Mouse (Mus musculus) neural tube, embryonic 13.5 days (tissue): Measurements from ENCODE around the gene Anks6. TPM values are rescaled to one million over a fixed set of nuclear protein-coding genes. Genes with fewer than 3 reads are reported as not detected.

Source experiments
- ATAC-seq: fragments of 200-750 bp; cut with Nextera tagmentation; 2 replicates; pipeline ENCODE4 v1.8.0; 2017; ENCODE audit warnings: low read depth, mild to moderate bottlenecking, moderate TSS enrichment, moderate library complexity
- H3K27ac ChIP-seq: fragments of 300-500 bp; sonication (generic); replicated peaks from 2 replicates; pipeline ENCODE4 v1.5.1; 2015; ENCODE audit warnings: moderate library complexity, mild to moderate bottlenecking, inconsistent platforms
- H3K27me3 ChIP-seq: fragments of 300-500 bp; sonication (generic); 2 replicates; pipeline ENCODE4 v1.6.1; 2015; ENCODE audit warnings: mild to moderate bottlenecking, inconsistent platforms
- H3K36me3 ChIP-seq: fragments of 300-500 bp; sonication (generic); 2 replicates; pipeline ENCODE4 v1.6.1; 2015; ENCODE audit warnings: mild to moderate bottlenecking, inconsistent platforms
- H3K4me1 ChIP-seq: fragments of 300-500 bp; sonication (generic); replicated peaks from 2 replicates; pipeline ENCODE4 v1.6.1; 2015; ENCODE audit warnings: inconsistent platforms
- H3K4me2 ChIP-seq: fragments of 300-500 bp; sonication (generic); 2 replicates; pipeline ENCODE4 v1.6.1; 2015; ENCODE audit warnings: inconsistent platforms, mild to moderate bottlenecking, moderate library complexity
- H3K4me3 ChIP-seq: fragments of 300-500 bp; sonication (generic); 2 replicates; pipeline ENCODE4 v1.5.1; 2015; ENCODE audit warnings: mild to moderate bottlenecking, inconsistent platforms
- H3K9ac ChIP-seq: fragments of 300-500 bp; sonication (generic); 2 replicates; pipeline ENCODE4 v1.6.1; 2015; ENCODE audit warnings: moderate library complexity, mild to moderate bottlenecking, inconsistent platforms
- H3K9me3 ChIP-seq: fragments of 300-500 bp; sonication (generic); 2 replicates; pipeline ENCODE4 v1.6.1; 2016; ENCODE audit warnings: inconsistent platforms
- WGBS: fragments of 180-500 bp; shearing (Covaris S2); methylation state at CpG from one replicate; pipeline ENCODE4 v1.1.7; 2015; 5-methylcytosine and 5-hydroxymethylcytosine counted together
- polyA plus RNA-seq: library from polyadenylated mRNA; unstranded; fragments of >200 nt; fragmentation: Nextera tagmentation; extraction: Ambion mirVana; gene quantifications from 2 replicates; pipeline ENCODE4 v1.2.1, GENCODE M21; 2015

The Anks6 gene
- polyA plus RNA-seq, 1 experiment from 2014 or later = 4.4 TPM

DNA sequence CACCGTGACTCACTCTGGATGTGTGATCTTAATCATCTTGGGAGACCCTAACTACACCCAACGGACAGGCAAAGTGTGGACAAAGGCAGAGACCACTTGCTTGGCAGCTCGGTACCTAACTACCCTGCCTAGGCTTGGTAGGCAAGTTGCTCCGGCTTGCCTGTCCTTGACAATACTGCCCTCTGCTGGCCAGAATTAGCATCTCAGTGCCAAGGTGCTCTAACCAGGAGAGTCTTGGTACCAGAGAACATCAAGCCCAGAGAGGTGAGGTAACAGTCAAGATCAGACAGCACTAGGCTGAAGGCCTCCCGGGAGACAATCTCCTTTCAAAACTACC lies 19.9 kb downstream of the Anks6 start:
- no peak overlapping the region for H3K9ac ChIP-seq
- no peaks in the 10 kb centered on the region for H3K9me3 ChIP-seq
- peaks cover 37% of the 10 kb centered on the region for H3K36me3 ChIP-seq
- peaks cover 17% of the 10 kb centered on the region for H3K4me1 ChIP-seq
- H3K4me2 ChIP-seq = no peak overlapping the region
- 18% methylated on average over 5 of the region's 5 CpGs for WGBS
- ATAC-seq = peak; percentile 83
- H3K27me3 ChIP-seq = 0 out of 2 replicates have a peak, but pooled peaks cover 3% of the 10 kb centered on the region
- no peak overlapping the region for H3K27ac ChIP-seq
- H3K4me3 ChIP-seq = no peak overlapping the region

DNA sequence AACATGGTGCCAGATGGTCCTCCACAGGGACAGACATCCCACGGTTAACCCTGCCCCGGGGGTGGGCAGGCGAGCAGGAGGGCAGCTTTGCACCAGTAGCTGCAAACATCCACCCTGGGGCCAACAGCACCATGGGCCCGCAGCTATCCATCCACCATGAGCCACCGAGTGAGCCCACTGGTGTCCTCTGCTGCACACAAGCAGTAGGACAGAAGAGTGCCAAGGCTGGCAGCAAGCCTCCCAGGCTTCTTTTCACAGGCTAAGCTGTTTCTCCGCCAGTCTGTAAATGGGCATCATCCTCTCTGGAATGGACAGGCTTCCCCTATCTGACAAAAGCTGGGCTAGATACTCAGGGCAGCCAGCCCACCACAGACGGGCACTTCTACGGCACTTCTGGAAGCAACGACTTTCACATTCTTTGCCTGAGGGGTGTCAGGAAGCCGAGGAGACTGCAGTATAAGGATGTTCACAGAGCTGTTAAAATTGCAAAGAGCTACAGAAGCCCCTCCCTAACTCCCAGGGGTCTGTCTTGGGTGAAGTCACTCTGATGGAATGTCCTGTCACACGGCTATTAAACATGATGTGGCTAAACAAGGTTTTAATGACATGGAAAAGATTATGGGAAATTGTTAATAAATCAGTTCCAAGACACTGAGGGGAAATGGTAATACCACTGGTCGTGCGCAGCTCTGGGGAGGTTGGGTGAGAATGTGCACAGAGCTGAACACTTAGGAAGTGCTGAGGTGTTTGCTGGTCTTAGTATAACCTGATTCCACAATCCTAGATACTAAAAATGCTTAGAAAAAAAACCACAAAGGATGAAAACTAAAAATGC lies 20.5 kb downstream of the Anks6 start:
- Histone ChIP-seq H3K36me3 (peaks cover 37% of the 10 kb centered on the region), H3K9ac (0 out of 2 replicates have a peak overlapping the region, but pooled peaks have one; percentile 41), H3K27me3 (0 out of 2 replicates have a peak, but pooled peaks cover 3% of the 10 kb centered on the region), H3K27ac (0 out of 2 replicates have a peak overlapping the region, but pooled peaks have one; percentile 28), H3K4me1 (peaks cover 17% of the 10 kb centered on the region), H3K4me2 (no peak overlapping the region), H3K4me3 (no peak overlapping the region), H3K9me3 (no peaks in the 10 kb centered on the region)
- 44% methylated on average over 13 of the region's 13 CpGs for WGBS
- ATAC-seq = peak; percentile 36

DNA sequence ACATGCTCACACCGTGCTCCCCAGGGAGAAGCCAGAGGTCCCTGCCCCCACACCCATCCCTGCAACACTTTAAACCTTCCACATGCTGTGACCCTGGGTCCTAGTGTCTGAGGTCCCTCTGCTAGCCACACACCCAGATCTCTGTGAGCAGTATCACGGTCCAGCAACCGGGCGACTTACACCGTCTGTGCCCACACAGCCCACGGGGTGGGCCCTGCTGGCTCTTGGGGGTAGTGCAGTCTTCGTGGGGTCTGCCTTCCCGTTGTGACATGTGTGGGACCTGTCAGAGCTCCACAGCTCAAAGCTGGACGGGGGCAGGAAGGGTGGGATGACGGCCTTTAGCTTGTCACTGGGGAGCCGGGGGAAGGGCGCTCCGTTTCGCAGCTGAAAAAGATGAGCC lies 21.7 kb downstream of the Anks6 start:
- Histone ChIP-seq H3K4me2 (no peak overlapping the region), H3K9ac (no peak overlapping the region), H3K4me3 (no peak overlapping the region), H3K27me3 (0 out of 2 replicates have a peak, but pooled peaks cover 3% of the 10 kb centered on the region), H3K27ac (no peak overlapping the region), H3K4me1 (peaks cover 17% of the 10 kb centered on the region), H3K9me3 (no peaks in the 10 kb centered on the region), H3K36me3 (peaks cover 37% of the 10 kb centered on the region)
- WGBS = 78% methylated on average over 14 of the region's 14 CpGs
- ATAC-seq = peak; percentile 24; the same call in 1 of the 2 replicates

DNA sequence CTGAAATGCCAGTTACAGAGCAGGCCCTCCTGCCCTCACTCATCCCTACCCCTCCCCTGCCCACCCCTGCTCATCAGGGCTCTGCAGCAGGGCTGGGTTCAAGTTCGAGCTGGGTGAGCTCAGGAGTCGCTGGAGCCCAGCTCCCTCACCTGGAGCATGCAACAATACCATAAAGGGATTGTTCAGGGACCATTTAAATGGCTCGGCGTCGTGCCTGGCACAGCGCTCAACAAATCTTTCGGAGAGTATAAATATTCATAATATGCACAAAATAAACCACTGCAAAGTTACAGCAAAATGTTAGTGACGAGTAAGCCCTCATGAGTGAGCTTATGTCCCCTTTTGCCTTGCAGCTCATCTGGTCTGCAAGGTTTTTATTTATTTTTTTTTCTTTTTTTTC lies 25.1 kb downstream of the Anks6 start:
- no peak overlapping the region for H3K4me2 ChIP-seq
- H3K9me3 ChIP-seq = no peaks in the 10 kb centered on the region
- H3K27ac ChIP-seq = no peak overlapping the region
- H3K4me3 ChIP-seq = no peak overlapping the region
- H3K4me1 ChIP-seq = peaks cover 19% of the 10 kb centered on the region
- WGBS = 82% methylated on average over 8 of the region's 8 CpGs
- H3K36me3 ChIP-seq = peaks cover 18% of the 10 kb centered on the region; the same call in 1 of the 2 replicates
- H3K9ac ChIP-seq = no peak overlapping the region
- H3K27me3 ChIP-seq = no peaks in the 10 kb centered on the region
- ATAC-seq = no peak

DNA sequence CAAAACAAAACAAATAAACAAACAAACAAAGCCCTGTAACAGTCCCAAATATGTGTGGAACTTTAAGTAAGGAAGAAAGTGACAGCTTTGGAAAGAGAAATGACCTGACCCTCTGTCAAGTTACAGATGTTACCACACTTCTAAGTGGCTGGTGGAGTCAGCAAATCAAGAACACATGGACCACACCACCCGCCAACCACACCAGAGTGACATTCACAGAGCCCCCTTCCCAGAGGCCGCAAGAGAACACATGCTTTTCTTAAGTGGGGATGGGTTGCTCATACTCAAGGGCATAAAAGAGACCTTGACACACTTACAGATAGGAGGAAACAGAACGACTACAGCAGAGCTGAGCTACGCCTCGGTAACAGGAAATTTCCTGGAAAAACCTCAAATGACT lies 28.4 kb downstream of the Anks6 start:
- H3K4me2 ChIP-seq = no peak overlapping the region
- no peak for ATAC-seq
- peaks cover 4% of the 10 kb centered on the region; the same call in 1 of the 2 replicates for H3K4me1 ChIP-seq
- no peaks in the 10 kb centered on the region for H3K27me3 ChIP-seq
- no peak overlapping the region for H3K27ac ChIP-seq
- no peak overlapping the region for H3K4me3 ChIP-seq
- H3K36me3 ChIP-seq = peaks cover 35% of the 10 kb centered on the region; the same call in 1 of the 2 replicates
- H3K9me3 ChIP-seq = no peaks in the 10 kb centered on the region
- WGBS = 77% methylated on average over 5 of the region's 5 CpGs
- no peak overlapping the region for H3K9ac ChIP-seq

DNA sequence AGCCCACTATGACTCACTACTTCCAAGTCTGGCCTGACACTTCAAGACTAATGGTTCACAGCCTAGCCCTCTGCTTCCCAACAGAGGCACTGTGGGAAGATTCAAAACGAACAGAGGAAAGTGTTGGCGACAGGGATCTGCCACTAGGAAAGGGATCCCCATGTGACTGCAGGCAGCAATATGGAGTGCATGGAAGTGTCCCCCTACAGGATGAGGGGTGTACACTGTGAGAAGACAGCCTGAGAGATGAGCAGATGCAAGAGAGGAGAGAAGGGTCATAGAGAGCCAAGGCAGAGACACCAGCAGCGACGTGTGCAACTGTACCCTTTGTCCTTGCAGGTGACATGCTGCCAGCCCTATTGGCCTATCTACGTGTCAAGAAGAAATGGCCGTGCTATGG lies 33.3 kb downstream of the Anks6 start:
- H3K4me1 ChIP-seq = no peaks in the 10 kb centered on the region
- no peak overlapping the region for H3K9ac ChIP-seq
- no peak overlapping the region for H3K4me2 ChIP-seq
- H3K9me3 ChIP-seq = no peaks in the 10 kb centered on the region
- no peak overlapping the region for H3K4me3 ChIP-seq
- WGBS = 71% methylated on average over 6 of the region's 6 CpGs
- H3K36me3 ChIP-seq = peaks cover 39% of the 10 kb centered on the region; the same call in 1 of the 2 replicates
- H3K27ac ChIP-seq = no peak overlapping the region
- no peak for ATAC-seq
- H3K27me3 ChIP-seq = no peaks in the 10 kb centered on the region

DNA sequence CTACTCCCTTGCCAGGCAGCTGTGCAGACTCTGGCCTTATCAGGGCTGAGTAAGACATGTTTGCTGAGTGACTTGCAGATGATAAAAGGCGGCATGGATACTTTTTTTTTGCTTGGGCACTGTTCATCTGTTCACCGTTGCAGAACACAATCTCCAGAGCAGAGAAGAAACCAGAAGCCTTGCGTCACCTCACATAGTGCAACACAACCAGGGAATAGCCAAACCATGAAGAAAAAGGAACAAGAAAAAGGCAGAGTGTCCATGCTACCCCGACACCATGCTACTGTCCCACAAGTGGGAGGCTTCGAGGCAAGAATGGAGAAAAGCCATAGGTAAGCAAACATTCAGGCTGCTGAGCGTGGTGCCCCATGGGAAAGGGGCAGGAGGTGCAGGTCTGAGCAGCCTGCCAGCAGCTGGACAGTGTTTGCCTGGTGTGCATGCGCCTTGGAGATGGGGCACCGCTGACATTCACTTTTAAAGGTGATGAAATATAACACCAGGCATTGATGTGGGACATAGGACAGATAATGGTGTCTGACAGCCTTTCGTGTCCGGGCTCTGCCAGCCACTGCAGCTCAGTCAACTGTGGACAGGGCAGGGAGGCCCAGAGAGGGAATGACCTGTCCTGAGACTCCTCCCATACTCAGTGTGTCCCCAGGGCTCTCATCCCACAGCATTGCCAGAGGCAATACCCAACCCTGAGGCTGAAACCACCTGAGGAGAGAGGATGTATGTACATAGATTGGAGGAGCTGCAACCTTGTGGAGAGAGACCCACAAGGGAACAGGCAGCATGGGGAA lies 34.2 kb downstream of the Anks6 start:
- WGBS = 82% methylated on average over 10 of the region's 10 CpGs
- ATAC-seq = no peak
- Histone ChIP-seq H3K27me3 (no peaks in the 10 kb centered on the region), H3K27ac (no peak overlapping the region), H3K4me1 (no peaks in the 10 kb centered on the region), H3K9me3 (no peaks in the 10 kb centered on the region), H3K9ac (no peak overlapping the region), H3K4me3 (no peak overlapping the region), H3K4me2 (no peak overlapping the region), H3K36me3 (peaks cover 41% of the 10 kb centered on the region; the same call in 1 of the 2 replicates)

DNA sequence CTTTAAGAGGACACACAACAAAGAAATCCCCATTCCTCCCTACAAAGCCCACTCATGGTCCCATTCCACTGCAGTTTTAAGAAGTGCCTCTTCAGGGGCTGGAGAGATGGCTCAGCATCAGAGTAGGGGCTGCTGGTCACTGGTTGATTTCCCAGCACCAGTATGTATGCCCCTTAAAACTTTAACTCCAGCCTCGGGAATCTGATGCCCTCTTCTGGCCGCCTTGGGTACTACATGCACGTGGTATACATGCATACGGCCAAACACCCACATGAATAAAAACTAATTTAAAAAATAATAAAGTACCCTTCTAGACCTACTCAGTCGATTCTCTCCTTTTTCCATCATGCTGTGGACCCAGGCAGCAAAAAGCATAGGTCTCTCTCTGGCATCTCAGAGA lies 36.7 kb downstream of the Anks6 start:
- no peak for ATAC-seq

DNA sequence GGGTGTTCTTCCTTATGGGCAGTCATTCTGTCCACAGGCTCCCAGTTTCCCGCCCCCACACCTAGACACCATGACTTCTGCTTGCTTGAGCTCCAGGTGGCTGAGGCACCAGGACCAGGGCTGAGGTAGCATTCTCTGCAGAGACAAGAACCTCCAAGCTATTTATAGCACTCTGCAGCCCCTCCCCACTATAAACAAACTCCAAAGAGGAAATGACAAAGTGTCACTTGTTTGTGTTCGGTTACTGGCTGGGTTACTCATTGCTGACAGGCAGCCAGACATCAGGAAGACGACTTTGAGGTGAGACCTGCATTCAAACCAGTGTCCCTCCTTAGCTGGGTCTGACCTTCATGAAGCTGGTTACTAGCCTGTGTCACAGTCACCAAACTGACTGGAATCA lies 42.1 kb downstream of the Anks6 start:
- Histone ChIP-seq H3K9ac (no peak overlapping the region), H3K27ac (no peak overlapping the region), H3K4me2 (no peak overlapping the region), H3K4me1 (peaks cover 24% of the 10 kb centered on the region), H3K9me3 (no peaks in the 10 kb centered on the region), H3K27me3 (no peaks in the 10 kb centered on the region), H3K36me3 (peaks cover 31% of the 10 kb centered on the region), H3K4me3 (no peak overlapping the region)
- 44% methylated on average over 3 of the region's 3 CpGs for WGBS
- no peak for ATAC-seq

More for the DNA sequence above, 36.7 kb downstream of the Anks6 start:
- 14% methylated on average over 5 of the region's 5 CpGs for WGBS
- no peaks in the 10 kb centered on the region for H3K4me1 ChIP-seq
- no peak overlapping the region for H3K27ac ChIP-seq
- no peak overlapping the region for H3K4me2 ChIP-seq
- H3K27me3 ChIP-seq = no peaks in the 10 kb centered on the region
- no peaks in the 10 kb centered on the region for H3K9me3 ChIP-seq
- H3K9ac ChIP-seq = no peak overlapping the region
- no peak overlapping the region for H3K4me3 ChIP-seq
- H3K36me3 ChIP-seq = peaks cover 43% of the 10 kb centered on the region

DNA sequence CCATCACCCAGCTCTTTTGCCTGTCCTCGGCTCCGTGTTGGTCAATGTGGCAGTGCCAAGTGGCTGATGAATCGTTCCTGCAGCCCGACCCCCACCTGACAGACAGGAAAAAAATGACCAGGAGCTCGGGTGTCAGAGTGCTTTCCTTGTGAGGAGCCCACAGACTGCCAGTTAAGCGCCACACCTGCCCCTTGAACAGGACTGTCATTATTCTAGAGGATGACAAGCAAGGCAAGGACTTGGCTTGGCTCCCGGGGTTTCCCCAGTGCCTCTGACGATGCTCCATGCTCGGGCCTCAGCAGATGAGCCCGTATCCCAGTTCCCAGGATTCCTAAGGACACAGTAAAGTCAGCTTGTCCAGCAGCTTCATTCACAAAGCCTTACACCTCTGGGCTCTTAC lies 44.8 kb downstream of the Anks6 start:
- Histone ChIP-seq H3K4me3 (no peak overlapping the region), H3K4me1 (peaks cover 24% of the 10 kb centered on the region), H3K27ac (no peak overlapping the region), H3K27me3 (no peaks in the 10 kb centered on the region), H3K36me3 (peaks cover 23% of the 10 kb centered on the region), H3K9ac (no peak overlapping the region), H3K9me3 (no peaks in the 10 kb centered on the region), H3K4me2 (no peak overlapping the region)
- WGBS = 51% methylated on average over 10 of the region's 10 CpGs
- ATAC-seq = no peak; the same call in 1 of the 2 replicates

DNA sequence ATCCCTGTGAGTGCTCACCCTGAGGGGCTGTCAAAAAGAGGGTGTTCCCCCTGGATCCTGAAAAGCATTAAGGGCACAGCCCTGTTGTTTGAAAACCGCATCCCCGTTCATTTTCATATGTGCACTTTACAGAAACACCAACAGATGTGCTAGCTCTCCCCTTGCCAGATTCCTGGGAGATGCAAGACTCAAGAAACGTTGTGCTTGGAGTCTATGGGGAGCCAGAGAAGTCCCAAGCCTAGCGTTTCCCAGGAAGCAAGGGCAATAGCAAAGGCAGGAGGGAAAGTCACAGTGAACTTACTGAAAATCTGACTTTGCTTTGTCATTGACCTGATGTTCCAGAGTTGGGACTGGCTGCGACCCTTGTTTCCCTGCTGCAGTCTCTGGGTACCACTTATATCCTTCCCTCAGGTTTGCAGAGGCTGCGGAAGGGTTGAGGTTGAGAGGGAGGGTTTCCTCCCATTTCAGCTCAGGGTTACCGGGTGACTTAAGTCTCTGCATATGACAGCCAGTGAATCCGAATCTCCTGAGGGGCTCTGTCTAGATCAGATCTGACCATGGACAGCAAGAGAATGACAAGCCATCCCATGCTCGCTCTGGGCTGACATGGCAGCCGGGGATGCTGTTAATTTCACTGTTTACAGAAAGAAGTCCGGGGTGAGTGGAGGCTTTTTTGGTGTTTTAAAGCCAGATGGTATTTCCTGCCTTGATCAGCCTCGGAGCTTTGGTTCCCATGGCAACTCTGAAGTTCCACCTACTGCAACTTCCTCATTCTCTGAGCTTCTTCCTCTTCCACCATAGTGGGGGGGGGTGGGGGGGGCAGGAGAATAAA lies 46.6 kb downstream of the Anks6 start:
- WGBS = 57% methylated on average over 12 of the region's 12 CpGs
- Histone ChIP-seq H3K9ac (0 out of 2 replicates have a peak overlapping the region, but pooled peaks have one; percentile 34), H3K27me3 (no peaks in the 10 kb centered on the region), H3K27ac (no peak overlapping the region), H3K4me2 (peak overlapping the region; percentile 30; the same call in 1 of the 2 replicates), H3K36me3 (peaks cover 5% of the 10 kb centered on the region; the same call in 1 of the 2 replicates), H3K4me1 (peaks cover 27% of the 10 kb centered on the region), H3K9me3 (no peaks in the 10 kb centered on the region), H3K4me3 (no peak overlapping the region)
- no peak for ATAC-seq
